Mouse (Mus musculus): ENCODE results near the gene 2200002D01Rik.
A peak's percentile ranks its signal among the peaks of the same experiment; 100 is the strongest.

GRCm38 (mm10) chr7:29238019-29238967 lies 10.0 kb downstream of the 2200002D01Rik start, which contains the start of gene Yif1b:
- TF ChIP-seq CTCF (IDR thresholded peaks at IDR 0.05; ENCODE audit: low read depth) (peak; percentile 17; the same call in 1 of the 2 replicates), EP300 (IDR thresholded peaks at IDR 0.05; ENCODE audit: low read depth) (peak; percentile 74)
